Mouse (Mus musculus) embryonic fibroblast, embryonic 13.5 days (primary cell): ENCODE results near the gene Gcdh.

Source experiments
- CTCF ChIP-seq: IDR thresholded peaks from 2 replicates; pipeline ENCODE4 v1.5.1; 2011; ENCODE audit warnings: mild to moderate bottlenecking, control low read depth, low read length, moderate library complexity, borderline replicate concordance; ENCODE audit not compliant: insufficient read depth
- POLR2A ChIP-seq: IDR thresholded peaks from 2 replicates; pipeline ENCODE4 v1.6.1; 2011; ENCODE audit warnings: low read depth, mild to moderate bottlenecking, control low read depth, low read length, moderate library complexity

GRCm38 (mm10) chr8:84889141-84889540, 4.6 kb downstream of the Gcdh start:
- no peak for TF ChIP-seq POLR2A
- no peak for TF ChIP-seq CTCF
